Mouse (Mus musculus): Measurements from ENCODE around the gene Ubap1l.
A peak's percentile ranks its signal among the peaks of the same experiment; 100 is the strongest.
"Not testable (repeated sequence)": the region's sequence is repeated elsewhere in the genome, so short reads cannot be mapped to it uniquely, and the experiment has no call there.

The Ubap1l gene

DNA sequence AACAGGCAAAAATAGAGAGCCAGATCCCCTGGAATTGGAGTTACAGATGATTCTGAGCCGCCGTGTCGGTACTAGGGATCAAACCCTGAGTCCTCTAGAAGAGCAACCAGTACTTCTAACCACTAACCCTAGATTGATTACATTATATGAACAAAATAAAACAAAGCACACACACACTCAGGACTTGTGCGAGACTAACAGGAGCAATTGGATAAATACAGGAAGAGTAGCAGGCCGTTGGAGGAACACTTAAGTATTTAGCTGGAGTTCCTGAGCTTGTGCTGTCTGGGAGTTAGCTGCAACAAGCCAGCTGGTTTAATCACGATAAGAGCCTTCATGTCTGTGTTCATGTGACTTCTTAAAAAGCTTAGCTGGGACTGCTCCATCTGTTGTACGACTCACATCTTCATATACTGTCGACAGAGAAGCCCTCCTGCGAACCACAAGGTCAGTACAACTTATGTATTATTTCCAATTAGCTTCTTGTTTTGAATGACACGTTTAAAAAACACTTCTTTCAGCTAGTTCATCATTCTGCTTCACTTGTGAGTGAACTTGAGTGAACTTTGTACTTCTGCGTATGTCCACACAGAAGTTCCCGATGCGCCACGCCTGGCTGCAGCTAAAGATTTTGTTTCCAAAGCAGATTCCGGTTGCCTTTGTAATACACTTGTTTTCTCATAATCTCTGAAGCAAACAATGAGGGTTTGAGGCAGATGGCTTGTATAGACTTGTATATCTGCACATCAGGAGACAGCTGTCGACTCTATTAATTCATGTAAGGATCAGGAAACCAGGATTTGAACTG is at the start of gene Ubap1l:
TSS of gene Ubap1l (plus strand) at position 401 of the 808 bp plus-strand sequence.
- no peak for DNase-seq (ENCODE audit: low read depth, low spot score)

DNA sequence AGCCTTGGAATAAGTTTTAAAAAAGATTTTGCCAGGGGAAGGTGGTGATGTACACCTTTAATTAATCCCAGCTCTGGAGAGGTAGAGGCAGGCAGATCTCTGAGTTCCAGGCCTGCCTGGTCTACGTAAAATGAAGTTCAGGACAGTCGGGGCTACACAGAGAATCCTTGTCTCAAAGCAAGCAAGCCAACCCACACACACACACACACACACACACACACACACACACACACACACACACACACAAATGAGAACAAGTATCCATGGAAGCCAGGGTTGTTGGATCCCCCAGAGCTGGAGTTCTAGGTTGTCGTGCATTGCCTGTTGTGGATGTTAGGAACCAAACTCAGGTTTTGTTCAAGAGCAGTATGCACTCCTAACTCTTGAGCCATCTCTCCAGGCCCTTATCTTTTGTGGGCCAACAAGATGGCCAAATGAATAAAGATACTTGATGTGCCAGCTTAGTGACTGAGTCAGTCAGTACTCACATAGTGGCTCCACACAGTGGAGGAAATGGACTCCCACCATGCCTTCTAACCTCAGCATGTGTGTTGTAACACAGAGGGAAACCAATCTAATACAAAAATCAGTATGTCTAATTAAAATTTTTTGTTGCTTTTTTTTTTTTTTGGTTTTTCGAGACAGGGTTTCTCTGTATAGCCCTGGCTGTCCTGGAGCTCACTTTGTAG is 48.0 kb upstream of the Ubap1l start:
- DNase-seq (ENCODE audit: low read depth, low spot score), result no peak

DNA sequence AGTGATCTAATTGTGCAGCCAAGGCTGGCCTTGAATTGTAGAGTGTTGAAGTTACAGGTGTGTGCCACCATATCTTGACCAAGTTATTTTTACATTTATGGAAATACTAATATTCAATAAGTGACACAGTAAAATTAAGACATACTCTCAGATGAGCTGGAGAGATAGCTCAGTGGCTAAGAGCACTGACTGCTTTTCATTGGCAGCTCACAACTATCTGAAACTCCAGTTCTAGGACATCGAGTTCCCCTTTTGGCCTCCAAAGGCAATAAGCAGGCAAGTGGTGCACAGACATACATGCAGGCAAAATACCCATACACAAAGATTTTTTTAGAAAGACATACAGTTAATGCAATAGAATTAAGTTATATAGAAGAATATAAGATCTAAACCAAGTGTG is 47.0 kb upstream of the Ubap1l start:
- DNase-seq (ENCODE audit: low read depth, low spot score), result no peak

DNA sequence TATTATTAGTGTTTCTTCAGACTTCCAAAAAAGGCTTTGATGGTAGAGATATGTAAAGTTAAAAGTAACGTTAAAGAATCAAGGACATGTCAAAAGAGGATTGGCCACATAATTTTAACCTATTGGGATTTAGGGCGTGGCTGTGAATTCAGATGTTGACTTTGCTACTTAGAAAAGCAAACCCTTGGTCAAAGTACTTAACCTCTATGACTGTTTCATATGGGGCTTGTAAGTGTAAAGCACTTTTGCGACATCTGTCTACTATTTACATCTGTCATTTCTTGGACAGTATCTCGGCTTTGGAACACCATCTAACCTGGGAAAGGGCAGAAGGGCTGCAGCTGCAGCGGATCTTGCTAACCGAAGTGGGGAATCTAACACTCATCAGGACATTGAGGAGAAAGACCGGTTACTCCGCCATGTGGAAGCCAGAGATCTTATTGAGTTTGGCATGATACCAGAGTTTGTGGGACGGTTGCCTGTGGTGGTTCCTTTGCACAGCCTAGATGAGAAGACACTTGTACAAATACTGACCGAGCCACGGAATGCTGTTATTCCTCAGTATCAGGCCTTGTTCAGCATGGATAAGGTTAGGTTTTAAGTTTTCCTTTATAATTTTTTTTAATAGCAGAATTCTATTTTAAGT is 38.5 kb upstream of the Ubap1l start:
- no peak for DNase-seq (ENCODE audit: low read depth, low spot score)

DNA sequence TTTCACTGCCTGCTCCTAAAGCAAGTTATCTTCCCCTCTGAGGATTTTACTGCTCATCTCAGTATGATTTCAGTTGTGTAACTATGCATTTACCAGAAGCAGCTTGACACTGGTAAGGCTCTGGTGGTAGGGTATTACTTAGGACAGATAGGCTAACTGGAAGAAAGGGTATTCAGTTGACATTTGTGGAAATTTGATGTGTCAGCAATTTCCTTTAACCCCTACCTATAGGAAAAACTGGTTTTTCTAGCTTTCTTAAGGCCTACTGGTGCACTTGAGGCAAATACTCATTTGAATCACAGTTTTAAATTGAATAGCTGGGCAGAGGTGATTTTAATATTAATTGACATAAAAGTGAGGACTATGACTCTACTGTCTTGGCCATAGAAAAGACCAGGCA is 34.9 kb upstream of the Ubap1l start:
- DNase-seq (ENCODE audit: low read depth, low spot score), result no peak

DNA sequence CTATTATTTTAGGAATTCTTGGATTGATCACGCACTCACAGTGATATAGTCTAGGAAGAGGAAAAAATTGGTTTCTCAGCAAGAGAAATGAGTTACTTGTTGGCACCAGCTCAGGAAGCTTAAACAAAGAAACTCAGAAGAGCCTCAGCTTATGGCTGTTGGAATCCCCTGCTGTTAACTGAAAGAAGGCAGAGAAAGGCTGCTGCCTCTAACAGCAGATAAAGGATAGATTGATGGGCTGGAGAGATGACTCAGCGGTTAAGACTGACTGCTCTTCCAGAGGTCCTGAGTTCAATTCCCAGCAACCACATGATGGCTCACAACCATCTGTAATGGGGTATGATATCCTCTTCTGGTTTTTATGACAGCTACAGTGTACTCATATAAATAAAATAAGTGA is 33.5 kb upstream of the Ubap1l start:
- no peak for DNase-seq (ENCODE audit: low read depth, low spot score)

DNA sequence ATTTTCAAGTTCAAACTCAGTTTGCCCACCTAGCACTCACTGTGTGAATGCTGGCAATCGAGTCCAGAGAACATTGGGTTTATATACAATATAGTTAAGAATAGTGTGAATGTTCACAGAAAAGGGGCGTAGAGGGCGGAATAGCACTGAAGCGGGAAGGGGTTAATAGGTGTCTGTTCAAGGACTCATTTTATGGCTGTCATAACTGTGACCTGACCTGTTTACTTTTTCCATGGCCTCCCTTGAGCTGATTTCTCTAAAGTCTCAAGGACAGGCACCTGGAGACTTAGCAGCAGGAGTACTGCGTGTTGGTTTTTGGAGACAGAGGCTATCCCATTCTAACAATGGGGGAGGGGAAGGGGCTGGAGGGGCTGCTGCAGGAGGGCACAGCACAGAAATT is 26.9 kb upstream of the Ubap1l start:
- DNase-seq (ENCODE audit: low read depth, low spot score), result no peak

DNA sequence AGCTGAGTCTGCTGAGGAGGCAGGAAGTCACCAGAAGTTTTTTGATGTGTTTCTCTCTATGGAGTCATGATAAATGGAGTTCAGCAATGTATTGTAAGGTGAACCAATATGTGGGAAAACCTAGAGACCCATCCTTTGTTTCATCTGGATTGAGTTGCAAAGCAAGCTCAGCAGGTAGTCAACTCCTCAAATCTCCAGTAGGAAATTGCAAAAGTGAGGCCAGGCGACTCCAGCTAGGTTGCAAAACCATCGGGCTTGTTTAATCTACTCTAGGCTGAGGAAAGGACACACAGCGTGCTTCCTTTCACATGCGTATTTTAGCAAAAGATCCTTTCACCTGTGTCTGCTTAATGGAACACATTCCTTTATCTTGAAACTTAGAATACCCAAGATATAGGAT is 21.7 kb upstream of the Ubap1l start:
- no peak for DNase-seq (ENCODE audit: low read depth, low spot score)

DNA sequence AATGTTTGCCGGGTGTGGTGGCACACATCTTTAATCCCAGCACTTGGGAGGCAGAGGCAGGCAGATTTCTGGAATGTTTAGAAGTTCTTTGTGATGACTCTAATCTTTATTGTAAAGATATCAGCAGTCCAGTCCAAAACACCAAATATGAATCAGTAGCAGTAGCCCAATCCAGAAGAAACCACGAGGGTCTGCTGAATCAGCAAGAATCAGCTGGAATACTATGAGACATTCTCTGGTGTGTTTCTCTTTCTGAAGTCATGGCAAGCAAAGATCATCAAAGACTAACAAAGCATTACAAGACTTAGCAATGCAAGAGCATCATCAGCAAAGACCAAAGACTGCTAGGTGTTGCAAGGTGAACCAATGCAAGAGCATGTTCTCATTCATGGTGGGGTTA is 20.4 kb upstream of the Ubap1l start:
- no peak for DNase-seq (ENCODE audit: low read depth, low spot score)

DNA sequence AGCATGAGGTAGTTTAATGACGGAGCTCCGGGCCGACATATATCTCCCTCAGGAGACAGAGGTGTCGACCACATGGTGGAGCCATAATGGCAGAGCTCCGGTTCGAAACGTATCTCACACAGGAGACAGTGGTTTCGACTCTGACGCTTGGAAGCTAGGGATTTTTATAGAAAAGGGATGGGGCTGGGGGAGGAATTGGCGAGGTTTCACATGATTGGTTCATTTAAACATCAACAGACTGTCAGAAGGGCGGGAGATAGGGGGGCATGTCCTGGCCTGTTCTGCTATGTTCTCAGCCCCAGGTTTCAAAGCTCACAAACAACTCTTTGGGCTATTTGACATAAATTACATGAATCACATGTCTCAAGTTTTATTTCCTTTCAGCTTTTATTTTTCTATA is 15.4 kb upstream of the Ubap1l start:
- DNase-seq (ENCODE audit: low read depth, low spot score), result not testable (repeated sequence)

DNA sequence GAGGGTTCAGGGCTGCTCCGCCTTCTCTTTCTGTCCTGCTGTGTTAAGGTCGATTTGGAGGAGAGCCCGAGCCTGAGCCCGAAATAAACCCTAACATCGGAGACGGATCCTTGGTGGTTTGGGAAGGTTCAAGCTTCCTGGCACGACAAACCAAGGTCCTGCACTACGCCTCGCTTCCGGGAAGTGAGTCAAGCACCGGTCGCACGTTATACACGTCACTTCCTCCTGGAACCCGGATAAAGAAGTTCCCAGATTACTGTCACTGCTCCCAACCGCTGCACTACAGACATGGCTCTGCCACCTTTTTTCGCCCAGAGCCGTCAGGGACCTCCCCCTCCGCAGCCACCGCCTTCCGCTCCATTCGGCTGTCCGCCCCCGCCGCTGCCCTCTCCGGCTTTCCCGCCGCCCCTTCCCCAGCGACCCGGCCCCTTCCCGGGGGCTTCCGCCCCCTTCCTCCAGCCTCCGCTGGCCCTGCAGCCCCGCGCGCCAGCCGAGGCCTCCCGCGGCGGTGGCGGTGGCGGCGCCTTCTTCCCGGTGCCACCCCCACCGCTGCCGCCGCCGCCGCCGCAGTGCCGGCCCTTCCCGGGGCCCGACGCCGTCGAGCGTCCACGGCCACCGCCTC is 14.9 kb upstream of the Ubap1l start, which contains the start of gene Pdcd7:
TSS of gene Pdcd7 (plus strand) at position 251 of the 622 bp plus-strand sequence.
- DNase-seq (ENCODE audit: low read depth, low spot score), result peak; percentile 98

DNA sequence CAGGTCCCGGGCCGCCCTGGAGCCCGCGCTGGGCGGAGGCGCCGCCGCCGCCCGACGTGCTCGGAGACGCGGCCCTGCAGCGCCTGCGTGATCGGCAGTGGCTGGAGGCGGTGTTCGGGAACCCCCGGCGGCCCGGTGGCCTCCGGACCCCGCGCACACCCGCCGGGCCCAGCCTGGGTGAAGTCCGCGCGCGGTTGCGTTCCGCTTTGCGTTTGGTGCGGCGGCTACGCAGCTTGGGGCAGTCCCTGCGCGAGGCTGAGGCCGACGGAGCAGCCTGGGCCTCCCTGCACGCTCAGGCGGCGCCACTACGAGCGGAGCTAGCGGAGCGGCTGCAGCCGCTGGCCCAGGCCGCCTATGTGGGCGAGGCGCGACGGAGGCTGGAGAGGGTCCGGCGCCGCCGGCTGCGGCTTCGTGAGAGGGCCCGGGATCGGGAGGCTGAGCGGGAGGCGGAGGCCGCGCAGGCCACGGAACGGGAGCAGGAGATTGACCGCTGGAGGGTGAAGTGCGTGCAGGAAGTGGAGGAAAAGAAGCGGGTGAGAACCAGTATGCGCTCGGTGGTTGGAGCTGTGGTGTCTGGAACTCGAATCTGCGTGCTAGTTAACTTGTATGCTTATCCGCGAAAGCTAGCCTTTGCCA is 14.2 kb upstream of the Ubap1l start:
- peak; percentile 27 for DNase-seq (ENCODE audit: low read depth, low spot score)

DNA sequence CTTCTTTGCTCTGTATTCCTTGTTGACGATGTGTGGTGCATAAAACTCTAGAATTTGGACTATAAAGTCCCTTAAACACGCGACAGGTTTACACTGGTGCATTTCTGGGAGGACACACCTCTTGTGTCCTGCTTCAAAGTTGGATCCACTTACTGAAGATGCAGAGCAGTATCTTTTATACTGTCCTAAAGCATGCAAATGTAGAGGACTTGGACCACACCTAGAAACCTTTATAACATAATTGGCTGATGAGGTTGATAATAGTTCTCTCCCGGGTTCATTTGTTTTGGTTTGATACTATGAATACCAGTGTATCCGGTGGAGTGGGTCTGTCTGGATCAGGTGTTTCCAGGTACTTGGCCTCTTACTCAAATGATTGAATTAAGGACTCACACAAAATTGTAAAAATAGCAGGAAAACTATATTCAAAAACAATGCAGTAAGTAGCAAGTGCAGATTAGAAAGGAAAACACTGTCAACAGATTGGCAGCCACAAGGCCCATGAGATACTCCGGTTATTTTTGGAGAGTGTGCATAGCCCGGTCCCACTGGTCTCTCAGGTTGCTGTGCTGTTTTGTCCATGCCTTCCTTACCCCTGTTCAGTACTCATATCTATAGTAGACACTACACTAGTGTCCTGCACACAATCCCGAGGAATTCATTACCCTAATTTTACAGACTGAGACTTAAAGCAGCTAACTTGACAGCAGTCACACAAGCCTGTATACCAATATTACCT is 13.6 kb upstream of the Ubap1l start:
- no peak for DNase-seq (ENCODE audit: low read depth, low spot score)

DNA sequence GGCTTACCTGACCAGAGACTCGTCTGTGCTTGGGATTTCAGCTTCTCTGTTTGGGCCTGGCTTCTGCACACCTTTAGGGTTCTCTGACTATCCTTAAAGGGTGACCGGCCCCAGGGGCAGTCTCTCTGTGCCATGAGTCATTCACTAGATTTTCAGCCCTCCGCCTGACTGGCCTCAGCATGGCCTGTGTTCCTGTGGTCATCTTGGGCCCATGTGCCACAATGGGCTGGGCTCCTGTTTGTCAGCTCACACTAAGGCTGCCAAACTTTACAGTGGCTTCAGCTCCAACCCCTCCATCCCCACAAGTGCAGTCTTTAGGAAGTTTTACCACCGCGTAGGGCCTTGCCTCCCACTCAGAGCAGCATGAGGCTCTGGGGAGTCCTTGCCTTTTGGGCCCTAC is 7.6 kb upstream of the Ubap1l start:
- DNase-seq (ENCODE audit: low read depth, low spot score), result no peak

DNA sequence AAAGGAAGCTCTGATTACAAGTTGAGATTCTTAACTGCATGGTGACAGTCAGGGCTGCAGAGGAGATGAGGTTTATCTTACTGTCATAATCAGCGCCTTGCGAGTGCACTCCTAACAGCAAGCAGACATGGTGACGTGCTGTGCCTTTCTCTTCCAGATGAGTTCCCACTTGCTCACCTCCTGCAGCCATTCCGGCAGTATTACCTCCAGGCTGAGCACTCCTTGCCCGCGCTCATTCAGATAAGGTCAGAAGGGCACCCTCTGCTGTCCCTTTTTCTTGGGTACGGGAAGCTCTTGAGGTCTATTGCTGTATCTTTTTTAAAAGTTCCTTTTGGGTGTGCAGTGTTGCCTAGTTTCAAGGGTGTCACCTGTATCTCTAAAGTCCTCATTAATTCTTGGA is 4.3 kb upstream of the Ubap1l start:
- no peak for DNase-seq (ENCODE audit: low read depth, low spot score)

DNA sequence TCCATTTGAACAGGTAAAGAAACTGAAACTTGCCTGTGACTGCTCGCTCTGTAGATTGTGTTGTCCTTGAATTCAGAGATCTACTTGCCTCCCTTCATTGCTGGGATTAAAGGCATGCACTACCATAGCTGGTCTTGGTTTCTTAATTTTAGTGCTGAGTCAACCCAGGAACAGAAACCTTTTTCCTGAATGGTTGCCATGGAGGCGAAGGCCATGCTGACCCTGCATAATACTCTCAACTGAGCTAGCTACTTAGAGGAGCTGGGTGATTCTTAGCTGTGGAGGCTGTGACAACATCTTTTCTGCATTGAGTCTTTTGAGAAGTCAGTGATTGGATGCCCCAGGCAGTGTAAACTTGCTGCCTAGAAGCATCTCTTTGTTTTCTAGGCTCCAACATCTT is 3.9 kb upstream of the Ubap1l start:
- no peak for DNase-seq (ENCODE audit: low read depth, low spot score)

DNA sequence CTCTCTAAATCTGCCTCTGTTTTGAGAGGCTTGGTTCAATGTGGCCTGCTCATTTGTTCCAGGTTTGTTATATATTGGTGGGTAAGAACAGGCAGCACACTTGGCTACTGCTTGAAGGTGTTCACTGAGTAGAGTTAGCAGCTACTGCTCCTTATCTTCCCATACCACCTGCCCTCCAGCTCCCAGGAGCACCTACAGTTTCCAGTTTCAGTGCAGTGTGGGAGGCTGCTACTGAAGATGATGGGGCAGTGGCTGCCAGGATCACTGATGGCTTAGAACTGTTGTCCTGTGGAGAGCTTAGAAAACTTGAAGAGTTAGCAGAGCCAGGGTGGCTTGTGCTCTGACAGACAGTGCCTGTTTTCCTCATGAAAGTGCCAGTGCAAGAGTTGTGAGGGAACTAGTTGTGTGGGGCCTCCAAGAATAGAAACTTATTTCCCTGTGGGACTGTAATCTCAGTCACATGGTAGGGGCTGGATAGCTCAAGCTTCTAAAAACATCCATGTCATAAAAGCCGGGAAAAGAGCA is 1.8 kb upstream of the Ubap1l start:
- DNase-seq (ENCODE audit: low read depth, low spot score), result no peak

DNA sequence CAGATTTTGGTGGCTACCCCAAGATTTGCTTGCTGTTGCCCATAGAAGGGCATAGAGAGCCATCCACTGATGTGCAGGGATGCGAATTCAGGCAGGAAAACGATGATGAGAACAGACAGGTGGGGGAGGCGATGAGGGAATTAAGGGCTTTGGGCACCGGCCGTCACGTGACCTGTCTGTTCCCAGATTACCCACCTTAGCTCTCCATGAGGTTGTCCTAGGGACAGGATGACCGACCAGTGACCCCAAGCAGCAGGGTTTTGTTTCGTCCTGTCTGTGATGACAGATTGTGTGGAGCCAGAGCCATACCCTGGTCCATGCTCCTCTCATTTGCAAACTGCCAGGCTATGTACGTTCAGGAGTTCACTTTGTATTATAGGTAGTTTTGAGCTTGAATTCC is 2.8 kb downstream of the Ubap1l start:
- DNase-seq (ENCODE audit: low read depth, low spot score), result no peak

DNA sequence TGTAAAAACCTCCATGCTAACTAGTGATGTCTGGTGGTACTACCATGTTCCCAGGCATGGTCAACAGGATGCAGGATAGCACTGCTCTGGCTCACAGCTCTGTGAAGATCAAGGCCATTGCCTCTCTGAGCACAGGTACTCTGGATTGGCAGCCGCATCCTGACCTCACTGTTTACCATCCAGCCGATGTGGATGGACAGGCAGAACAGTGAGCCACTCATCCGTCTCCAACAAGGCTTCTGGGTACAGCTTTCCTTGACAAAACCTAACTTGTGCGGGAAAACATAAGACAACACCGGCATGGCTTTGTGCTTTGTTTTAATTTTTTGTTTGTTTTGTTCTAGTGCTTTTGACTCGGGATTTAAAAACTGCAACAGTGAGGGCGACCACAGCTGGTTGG is 4.9 kb downstream of the Ubap1l start:
- DNase-seq (ENCODE audit: low read depth, low spot score), result no peak

DNA sequence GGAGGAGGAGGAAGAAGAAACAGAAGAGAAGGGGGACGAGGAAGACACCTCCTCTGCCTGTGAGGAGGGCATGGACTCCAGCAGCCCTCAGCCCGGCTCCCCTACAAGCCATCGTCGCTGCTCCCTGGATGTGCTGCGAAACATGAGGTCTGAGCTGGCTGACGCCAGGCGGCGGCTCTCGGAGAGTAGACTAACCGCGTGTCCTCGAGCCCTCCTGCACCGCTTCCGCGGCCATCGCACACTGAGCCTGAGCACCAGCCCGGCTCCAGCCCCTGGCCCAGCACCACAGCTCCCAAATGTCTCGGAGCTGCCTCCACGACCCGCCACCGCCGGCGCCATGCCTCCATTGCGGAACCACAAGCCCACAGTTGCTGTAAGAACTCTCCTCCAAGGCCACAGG is 10.9 kb downstream of the Ubap1l start:
- no peak for DNase-seq (ENCODE audit: low read depth, low spot score)

DNA sequence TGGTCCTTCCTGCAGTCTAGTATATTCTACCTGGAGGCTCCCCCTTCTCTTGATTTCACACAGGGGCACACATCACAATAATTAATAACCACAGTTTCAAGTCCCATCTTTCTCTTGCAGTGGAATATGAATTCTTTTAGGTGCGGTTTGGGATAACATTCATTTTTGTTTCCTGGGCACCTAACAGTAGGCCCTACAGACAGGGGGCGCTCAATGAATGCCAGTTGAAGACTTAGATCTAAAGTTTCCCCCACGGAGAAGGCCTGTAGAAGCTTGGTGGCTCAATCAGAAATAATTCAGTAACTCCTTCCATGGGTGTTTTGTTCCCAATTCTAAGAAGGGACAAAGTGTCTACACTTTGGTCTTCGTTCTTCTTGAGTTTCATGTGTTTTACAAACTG is 11.6 kb downstream of the Ubap1l start:
- no peak for DNase-seq (ENCODE audit: low read depth, low spot score)
